ENCODE assay signal across 24 mouse cellular contexts in the genomic region with DNA sequence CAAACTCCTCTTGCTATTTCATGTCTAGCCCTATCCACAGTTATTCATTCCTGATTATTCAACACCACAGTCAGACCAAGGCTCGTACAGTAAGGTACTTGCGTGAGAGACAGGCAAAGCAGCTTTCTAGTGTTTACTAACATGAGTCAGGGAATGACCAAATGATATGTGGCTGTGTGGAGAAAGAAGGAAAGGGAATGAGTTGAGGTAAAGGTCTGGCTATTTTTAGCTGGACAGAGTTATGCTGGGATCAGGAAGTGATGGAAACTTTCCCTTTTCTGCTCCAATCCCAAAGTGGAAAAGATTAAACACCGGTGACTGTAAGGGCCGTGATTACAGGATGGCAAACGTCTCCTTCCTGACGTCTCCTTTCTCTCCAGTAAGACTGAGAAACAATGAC.
A peak's percentile ranks its signal among the peaks of the same experiment; 100 is the strongest.
DNase-seq lines count a peak whose midpoint lies in the region; ATAC-seq and TF ChIP-seq lines count a peak whose summit lies in the region.
"Had no signal": no experiment of that assay in that cellular context is flagged by ENCODE, and none has a peak within 500 bp of the region (broad histone marks: within the 10 kb centered on the region; RNA-seq: fewer than 3 reads in every experiment).

No protein-coding gene starts in this region.

- no peak overlapping the region for H3K4me3 ChIP-seq in heart, embryonic 15.5 days
- H3K4me3 ChIP-seq in lung, embryonic 14.5 days (ENCODE audit: low read depth, low read length) = no peak overlapping the region
- no peak overlapping the region for H3K4me3 ChIP-seq in stomach, postnatal 0 days (ENCODE audit: low read depth, low read length)
- H3K4me3 ChIP-seq: embryonic facial prominence, embryonic 15.5 days; forebrain, embryonic 10.5 days; limb, embryonic 10.5 days; liver, embryonic 15.5 days; neural tube, embryonic 13.5 days had no signal

- no peaks in the 10 kb centered on the region for H3K9me3 ChIP-seq in heart, embryonic 15.5 days (replicated peaks)
- no peaks in the 10 kb centered on the region for H3K9me3 ChIP-seq in lung, embryonic 14.5 days (ENCODE audit: low read depth, low read length)
- no peaks in the 10 kb centered on the region for H3K9me3 ChIP-seq in stomach, postnatal 0 days (ENCODE audit: control insufficient read depth, low read length)
- H3K9me3 ChIP-seq: embryonic facial prominence, embryonic 15.5 days; forebrain, embryonic 10.5 days; limb, embryonic 10.5 days; liver, embryonic 15.5 days; neural tube, embryonic 13.5 days had no signal

- 21% methylated on average over 6 of the region's 6 CpGs for WGBS in heart, embryonic 15.5 days
- WGBS in lung, embryonic 14.5 days = 30% methylated on average over 6 of the region's 6 CpGs
- WGBS in stomach, postnatal 0 days = 35% methylated on average over 6 of the region's 6 CpGs

- H3K36me3 ChIP-seq in heart, embryonic 15.5 days = no peaks in the 10 kb centered on the region
- no peaks in the 10 kb centered on the region for H3K36me3 ChIP-seq in lung, embryonic 14.5 days (ENCODE audit: insufficient read depth)
- H3K36me3 ChIP-seq in stomach, postnatal 0 days (ENCODE audit: control insufficient read depth, insufficient read depth, low read length) = 0 out of 2 replicates have a peak, but pooled peaks cover 4% of the 10 kb centered on the region
- H3K36me3 ChIP-seq: embryonic facial prominence, embryonic 15.5 days; forebrain, embryonic 10.5 days; limb, embryonic 10.5 days; liver, embryonic 15.5 days; neural tube, embryonic 13.5 days had no signal

- no peak for TF ChIP-seq CTCF in lung, embryonic 14.5 days (IDR thresholded peaks at IDR 0.05; ENCODE audit: low read depth)
- TF ChIP-seq CTCF in Patski (IDR thresholded peaks at IDR 0.05) = no peak
- TF ChIP-seq CTCF in stomach, postnatal 0 days (IDR thresholded peaks at IDR 0.05; ENCODE audit: low read depth) = no peak

- in situ Hi-C loops in Patski (cut with MboI; ENCODE audit: low pct_unique_long_range_greater_than_20kb) = no loop called here

- CTCF ChIA-PET in Patski (lab: Charles Lee) = no interaction called here

- POLR2A ChIA-PET in Patski (lab: Charles Lee) = no interaction called here

- peak overlapping the region; percentile 26 for H3K4me2 ChIP-seq in heart, embryonic 15.5 days
- H3K4me2 ChIP-seq in lung, embryonic 14.5 days = no peak overlapping the region
- no peak overlapping the region for H3K4me2 ChIP-seq in stomach, postnatal 0 days (replicated peaks; ENCODE audit: low read depth)
- H3K4me2 ChIP-seq: embryonic facial prominence, embryonic 15.5 days; liver, embryonic 15.5 days; midbrain, embryonic 11.5 days; neural tube, embryonic 13.5 days had no signal

- no peaks in the 10 kb centered on the region for H3K27me3 ChIP-seq in heart, embryonic 15.5 days
- H3K27me3 ChIP-seq in lung, embryonic 14.5 days (ENCODE audit: insufficient read depth, low read length) = no peaks in the 10 kb centered on the region
- H3K27me3 ChIP-seq in Patski = no peaks in the 10 kb centered on the region
- H3K27me3 ChIP-seq in stomach, postnatal 0 days (ENCODE audit: control insufficient read depth, insufficient read depth, low read length) = no peaks in the 10 kb centered on the region
- H3K27me3 ChIP-seq: embryonic facial prominence, embryonic 15.5 days; liver, embryonic 15.5 days; neural tube, embryonic 13.5 days had no signal

- no peak for DNase-seq in heart, adult 11 months
- DNase-seq in lung, embryonic 14.5 days = peak; percentile 9
- DNase-seq in lung, postnatal 10 days = no peak
- peak; percentile 25 for DNase-seq in Patski (ENCODE audit: low read depth, low spot score)
- DNase-seq in stomach, postnatal 0 days (ENCODE audit: low spot score) = no peak
- no peak for DNase-seq in ovary, adult 18-20 months (ENCODE audit: low spot score)
- DNase-seq: adrenal gland, postnatal 36 days; cerebellum, adult 9-10 months; gastrocnemius, postnatal 10 days; heart, adult 18-20 months; kidney, adult 11 months; kidney, postnatal 10 days; liver; thymus, adult 18-20 months; thymus, postnatal 4 days had no signal

- no peak for TF ChIP-seq EP300 in stomach, postnatal 0 days (optimal IDR thresholded peaks at IDR 0.05)

- H3K4me1 ChIP-seq in heart, embryonic 15.5 days (replicated peaks) = peaks cover 5% of the 10 kb centered on the region; the same call in 1 of the 2 replicates
- H3K4me1 ChIP-seq in lung, embryonic 14.5 days (ENCODE audit: insufficient read depth) = no peaks in the 10 kb centered on the region
- H3K4me1 ChIP-seq in stomach, postnatal 0 days (replicated peaks; ENCODE audit: control insufficient read depth, insufficient read depth) = no peaks in the 10 kb centered on the region
- H3K4me1 ChIP-seq: embryonic facial prominence, embryonic 15.5 days; forebrain, embryonic 10.5 days; limb, embryonic 10.5 days; liver, embryonic 15.5 days; neural tube, embryonic 13.5 days had no signal

- ATAC-seq in heart, embryonic 15.5 days (replicated peaks; ENCODE audit: insufficient number of reproducible peaks, insufficient read depth, low FRiP score, low read depth) = no peak
- no peak for ATAC-seq in lung, embryonic 14.5 days (ENCODE audit: insufficient read depth)
- peak; percentile 47 for ATAC-seq in Patski
- peak; percentile 96 for ATAC-seq in stomach, postnatal 0 days (ENCODE audit: low FRiP score, low TSS enrichment)
- ATAC-seq: forebrain, embryonic 16.5 days; hindbrain, postnatal 0 days had no signal

- no peak overlapping the region for H3K9ac ChIP-seq in heart, embryonic 15.5 days
- H3K9ac ChIP-seq in lung, embryonic 14.5 days = no peak overlapping the region
- H3K9ac ChIP-seq in stomach, postnatal 0 days (ENCODE audit: low read length) = no peak overlapping the region
- H3K9ac ChIP-seq: embryonic facial prominence, embryonic 15.5 days; liver, embryonic 15.5 days; neural tube, embryonic 13.5 days had no signal

- H3K27ac ChIP-seq in heart, embryonic 15.5 days = no peak overlapping the region; the same call in 1 of the 2 replicates
- no peak overlapping the region for H3K27ac ChIP-seq in lung, embryonic 14.5 days (ENCODE audit: low read depth)
- H3K27ac ChIP-seq in stomach, postnatal 0 days (replicated peaks) = 0 out of 2 replicates have a peak overlapping the region, but pooled peaks have one; percentile 2
- H3K27ac ChIP-seq: embryonic facial prominence, embryonic 15.5 days; forebrain, embryonic 10.5 days; hindbrain, postnatal 0 days; limb, embryonic 10.5 days; liver, embryonic 15.5 days; neural tube, embryonic 13.5 days had no signal

Comparison
In these comparisons a context has a peak if more than half of its experiments do, and no peak if none do; other contexts are left out.
1. DNase-seq: peak in lung, embryonic 14.5 days (single experiment) and Patski (single experiment); none in heart, adult 11 months (single experiment), lung, postnatal 10 days (single experiment), stomach, postnatal 0 days (single experiment) and ovary, adult 18-20 months (single experiment).
2. ATAC-seq: peak in Patski (single experiment) and stomach, postnatal 0 days (single experiment); none in heart, embryonic 15.5 days (single experiment) and lung, embryonic 14.5 days (single experiment).